Mouse (Mus musculus): ENCODE results near the gene Krt84. TPM values are rescaled to one million over a fixed set of nuclear protein-coding genes. Genes with fewer than 3 reads are reported as not detected.

The Krt84 gene
- polyA plus RNA-seq, 1 experiment from 2014 or later, result not detected

GRCm38 (mm10) chr15:101484939-101485338 lies 47.7 kb downstream of the Krt84 start:
- ATAC-seq, result no peak

GRCm38 (mm10) chr15:101483646-101484045 lies 49.0 kb downstream of the Krt84 start:
- H3K4me3 ChIP-seq (replicated peaks; ENCODE audit: low read length), result no peak overlapping the region
- no peak overlapping the region for H3K27ac ChIP-seq (ENCODE audit: low read length)
- no peaks in the 10 kb centered on the region for H3K9me3 ChIP-seq (ENCODE audit: control insufficient read depth, low read length)
- no peaks in the 10 kb centered on the region for H3K36me3 ChIP-seq (ENCODE audit: control insufficient read depth, insufficient read depth)
- peaks cover 12% of the 10 kb centered on the region for H3K4me1 ChIP-seq (replicated peaks; ENCODE audit: control insufficient read depth, insufficient read depth, low read length)
- WGBS, result 69% methylated on average over 1 of the region's 1 CpGs
- ATAC-seq, result no peak
- H3K27me3 ChIP-seq (replicated peaks; ENCODE audit: control insufficient read depth, insufficient read depth, low read length), result no peaks in the 10 kb centered on the region
- H3K9ac ChIP-seq (replicated peaks; ENCODE audit: low read depth, low read length), result no peak overlapping the region
- H3K4me2 ChIP-seq (ENCODE audit: low read length), result no peak overlapping the region

More at GRCm38 (mm10) chr15:101484939-101485338, 47.7 kb downstream of the Krt84 start:
- Histone ChIP-seq H3K4me3 (replicated peaks; ENCODE audit: low read length) (no peak overlapping the region), H3K36me3 (ENCODE audit: control insufficient read depth, insufficient read depth) (no peaks in the 10 kb centered on the region), H3K9me3 (ENCODE audit: control insufficient read depth, low read length) (no peaks in the 10 kb centered on the region), H3K27ac (ENCODE audit: low read length) (no peak overlapping the region), H3K27me3 (replicated peaks; ENCODE audit: control insufficient read depth, insufficient read depth, low read length) (no peaks in the 10 kb centered on the region), H3K4me1 (replicated peaks; ENCODE audit: control insufficient read depth, insufficient read depth, low read length) (peaks cover under 1% of the 10 kb centered on the region; the same call in 1 of the 2 replicates), H3K4me2 (ENCODE audit: low read length) (no peak overlapping the region), H3K9ac (replicated peaks; ENCODE audit: low read depth, low read length) (no peak overlapping the region)
- WGBS, result 87% methylated on average over 1 of the region's 1 CpGs

DNA sequence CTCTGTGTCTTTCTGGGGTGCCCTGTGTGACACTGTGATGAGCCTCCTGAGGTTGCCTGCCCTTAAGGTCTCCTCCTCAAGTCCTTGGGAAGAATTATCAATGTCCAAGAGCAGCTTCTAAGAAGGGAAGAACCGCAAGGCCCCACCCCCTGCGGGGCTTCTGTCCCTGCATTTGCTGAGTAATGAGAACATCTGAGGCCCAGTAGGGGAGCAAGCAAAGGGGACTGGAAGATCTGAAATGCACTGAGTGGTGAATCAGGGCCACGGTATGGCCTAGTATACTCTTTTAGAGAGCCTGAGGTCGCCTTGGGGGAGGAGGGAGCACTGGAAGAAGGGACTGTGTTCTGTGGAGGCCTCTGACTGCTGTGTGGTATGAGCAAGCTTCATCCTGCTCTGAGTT lies 50.6 kb downstream of the Krt84 start:
- H3K9ac ChIP-seq (replicated peaks; ENCODE audit: low read depth, low read length), result no peak overlapping the region
- no peak overlapping the region for H3K4me2 ChIP-seq (ENCODE audit: low read length)
- no peak for ATAC-seq
- whole genome bisulfite sequencing, result 50% methylated on average over 4 of the region's 4 CpGs
- H3K4me1 ChIP-seq (replicated peaks; ENCODE audit: control insufficient read depth, insufficient read depth, low read length), result peaks cover 12% of the 10 kb centered on the region
- H3K27me3 ChIP-seq (replicated peaks; ENCODE audit: control insufficient read depth, insufficient read depth, low read length), result no peaks in the 10 kb centered on the region
- no peak overlapping the region for H3K4me3 ChIP-seq (replicated peaks; ENCODE audit: low read length)
- no peaks in the 10 kb centered on the region for H3K9me3 ChIP-seq (ENCODE audit: control insufficient read depth, low read length)
- H3K36me3 ChIP-seq (ENCODE audit: control insufficient read depth, insufficient read depth), result no peaks in the 10 kb centered on the region
- H3K27ac ChIP-seq (ENCODE audit: low read length), result no peak overlapping the region

DNA sequence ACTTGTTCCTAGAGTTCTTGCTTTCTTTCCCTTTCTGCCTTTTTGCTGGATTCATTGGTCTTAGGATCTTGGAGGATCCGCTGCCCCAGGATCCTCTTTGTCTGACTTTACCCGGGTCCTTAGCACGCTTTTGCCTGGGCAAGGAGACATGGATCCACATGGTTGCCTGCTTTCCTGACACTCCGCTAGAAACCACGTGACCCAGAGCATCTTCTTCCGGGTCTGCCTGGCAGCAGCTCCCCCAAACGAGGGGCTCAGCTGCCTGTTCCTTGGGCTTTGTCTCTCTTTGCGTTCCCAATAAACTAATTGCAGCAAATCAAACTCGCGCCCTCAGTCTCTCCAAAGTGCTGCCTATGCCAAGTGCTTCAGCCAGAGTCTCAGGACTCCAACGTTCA lies 53.0 kb downstream of the Krt84 start:
- 0 out of 2 replicates have a peak overlapping the region, but pooled peaks have one; percentile 5 for H3K27ac ChIP-seq (ENCODE audit: low read length)
- ATAC-seq, result peak; percentile 77
- H3K4me3 ChIP-seq (replicated peaks; ENCODE audit: low read length), result peak overlapping the region; percentile 31
- no peaks in the 10 kb centered on the region for H3K27me3 ChIP-seq (replicated peaks; ENCODE audit: control insufficient read depth, insufficient read depth, low read length)
- no peaks in the 10 kb centered on the region for H3K36me3 ChIP-seq (ENCODE audit: control insufficient read depth, insufficient read depth)
- WGBS, result 21% methylated on average over 11 of the region's 11 CpGs
- no peaks in the 10 kb centered on the region for H3K9me3 ChIP-seq (ENCODE audit: control insufficient read depth, low read length)
- peak overlapping the region; percentile 75 for H3K4me2 ChIP-seq (ENCODE audit: low read length)
- peaks cover 12% of the 10 kb centered on the region for H3K4me1 ChIP-seq (replicated peaks; ENCODE audit: control insufficient read depth, insufficient read depth, low read length)
- peak overlapping the region; percentile 43 for H3K9ac ChIP-seq (replicated peaks; ENCODE audit: low read depth, low read length)

DNA sequence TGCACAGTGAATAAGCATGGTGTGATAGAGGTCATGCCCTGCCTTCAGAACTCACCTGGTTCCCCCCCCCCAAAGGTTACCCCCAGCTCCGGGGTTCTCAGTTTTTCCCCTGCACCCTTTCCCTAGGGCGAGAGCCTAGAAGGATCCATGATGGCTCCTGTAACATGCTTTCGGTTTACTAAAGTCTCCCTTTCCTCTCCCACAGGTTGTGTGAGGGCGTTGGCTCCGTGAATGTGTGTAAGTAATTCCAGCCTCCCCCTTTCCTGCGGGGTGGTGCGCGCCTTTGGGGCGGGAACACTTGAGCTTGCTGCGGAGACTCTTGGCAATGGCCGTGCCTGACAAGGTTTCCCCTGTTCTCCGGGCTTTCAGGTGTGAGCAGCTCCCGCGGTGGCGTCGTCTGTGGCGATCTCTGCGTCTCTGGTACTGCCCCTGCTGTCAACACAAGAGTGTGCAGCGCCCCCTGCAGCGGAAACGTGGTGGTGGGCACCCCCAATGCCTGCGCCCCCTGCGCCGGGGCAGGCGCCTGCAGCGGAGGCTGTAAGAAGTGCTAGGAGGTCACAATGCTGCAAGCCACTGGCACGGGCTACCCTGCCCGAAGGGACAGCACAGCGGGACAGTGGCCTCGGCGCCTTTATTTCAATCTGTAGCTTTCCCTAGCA lies 53.5 kb downstream of the Krt84 start:
- Histone ChIP-seq H3K9ac (replicated peaks; ENCODE audit: low read depth, low read length) (peak overlapping the region; percentile 43), H3K27ac (ENCODE audit: low read length) (no peak overlapping the region), H3K36me3 (ENCODE audit: control insufficient read depth, insufficient read depth) (no peaks in the 10 kb centered on the region), H3K4me2 (ENCODE audit: low read length) (peak overlapping the region; percentile 75), H3K4me1 (replicated peaks; ENCODE audit: control insufficient read depth, insufficient read depth, low read length) (peaks cover 12% of the 10 kb centered on the region), H3K9me3 (ENCODE audit: control insufficient read depth, low read length) (no peaks in the 10 kb centered on the region), H3K4me3 (replicated peaks; ENCODE audit: low read length) (peak overlapping the region; percentile 31), H3K27me3 (replicated peaks; ENCODE audit: control insufficient read depth, insufficient read depth, low read length) (no peaks in the 10 kb centered on the region)
- 8% methylated on average over 31 of the region's 31 CpGs for WGBS
- peak; percentile 59 for ATAC-seq

Small RNA genes within 50 kb of the gene (microRNA-seq; reads per million reads assigned to microRNA genes)
- gene Gm44393 (not detected), gene Gm44460 (not detected)

Other genes starting within 250 kb of the Krt84 start
- 87.4 and 92.4 TPM in 2 replicates for gene Atg101, start 248.5 kb downstream of the Krt84 start, polyA plus RNA-seq (2015; fragmentation: Nextera tagmentation; extraction: Ambion mirVana)
- 0.29 and 0.30 TPM in 2 replicates for gene 6030408B16Rik, start 239.6 kb downstream of the Krt84 start, polyA plus RNA-seq (2015; fragmentation: Nextera tagmentation; extraction: Ambion mirVana)
- 0.13 and 0.14 TPM in 2 replicates for gene Krt80, start 162.7 kb downstream of the Krt84 start, polyA plus RNA-seq (2015; fragmentation: Nextera tagmentation; extraction: Ambion mirVana)
- gene Krt7, start 121.8 kb downstream of the Krt84 start, polyA plus RNA-seq (2015; fragmentation: Nextera tagmentation; extraction: Ambion mirVana), result 0.62 and 0.88 TPM in 2 replicates
- gene Krt87, start 94.0 kb downstream of the Krt84 start, polyA plus RNA-seq (2015; fragmentation: Nextera tagmentation; extraction: Ambion mirVana), result 0.20 and 0.31 TPM in 2 replicates
- gene Krt88, start 85.1 kb downstream of the Krt84 start, polyA plus RNA-seq (2015; fragmentation: Nextera tagmentation; extraction: Ambion mirVana), result not detected in 2 replicates
- not detected in 2 replicates for gene Krt81, start 69.1 kb downstream of the Krt84 start, polyA plus RNA-seq (2015; fragmentation: Nextera tagmentation; extraction: Ambion mirVana)
- gene Krt86, start 59.3 kb downstream of the Krt84 start, polyA plus RNA-seq (2015; fragmentation: Nextera tagmentation; extraction: Ambion mirVana), result not detected in 2 replicates
- not detected in 2 replicates for gene Krt83, start 41.3 kb downstream of the Krt84 start, polyA plus RNA-seq (2015; fragmentation: Nextera tagmentation; extraction: Ambion mirVana)
- gene Gm49425, start 15.6 kb downstream of the Krt84 start, polyA plus RNA-seq (2015; fragmentation: Nextera tagmentation; extraction: Ambion mirVana), result not detected in 2 replicates
- not detected in 2 replicates for gene Krt82, start 17.8 kb upstream of the Krt84 start, polyA plus RNA-seq (2015; fragmentation: Nextera tagmentation; extraction: Ambion mirVana)
- 0.08 and 0.09 TPM in 2 replicates for gene Krt90, start 30.1 kb upstream of the Krt84 start, polyA plus RNA-seq (2015; fragmentation: Nextera tagmentation; extraction: Ambion mirVana)
- gene Krt75, start 41.1 kb upstream of the Krt84 start, polyA plus RNA-seq (2015; fragmentation: Nextera tagmentation; extraction: Ambion mirVana), result 0.10 TPM in 1 of 2 replicates, not detected in the other
- gene Gm5414, start 95.4 kb upstream of the Krt84 start, polyA plus RNA-seq (2015; fragmentation: Nextera tagmentation; extraction: Ambion mirVana), result not detected in 2 replicates
- not detected in 2 replicates for gene Gm5478, start 114.6 kb upstream of the Krt84 start, polyA plus RNA-seq (2015; fragmentation: Nextera tagmentation; extraction: Ambion mirVana)
- gene Krt6b, start 147.5 kb upstream of the Krt84 start, polyA plus RNA-seq (2015; fragmentation: Nextera tagmentation; extraction: Ambion mirVana), result not detected in 2 replicates
- 0.53 TPM in 1 of 2 replicates, not detected in the other for gene Krt6a, start 161.5 kb upstream of the Krt84 start, polyA plus RNA-seq (2015; fragmentation: Nextera tagmentation; extraction: Ambion mirVana)
- gene Krt5, start 180.1 kb upstream of the Krt84 start, polyA plus RNA-seq (2015; fragmentation: Nextera tagmentation; extraction: Ambion mirVana), result 0.73 TPM in 1 of 2 replicates, not detected in the other
- gene Krt71, start 210.3 kb upstream of the Krt84 start, polyA plus RNA-seq (2015; fragmentation: Nextera tagmentation; extraction: Ambion mirVana), result not detected in 2 replicates